Mouse (Mus musculus): Measurements from ENCODE around the gene Afmid. TPM values are rescaled to one million over a fixed set of nuclear protein-coding genes. Genes with fewer than 3 reads are reported as not detected.

Afmid gene
- polyA plus RNA-seq (2017; shearing (Covaris generic)) = 25.4 TPM

DNA sequence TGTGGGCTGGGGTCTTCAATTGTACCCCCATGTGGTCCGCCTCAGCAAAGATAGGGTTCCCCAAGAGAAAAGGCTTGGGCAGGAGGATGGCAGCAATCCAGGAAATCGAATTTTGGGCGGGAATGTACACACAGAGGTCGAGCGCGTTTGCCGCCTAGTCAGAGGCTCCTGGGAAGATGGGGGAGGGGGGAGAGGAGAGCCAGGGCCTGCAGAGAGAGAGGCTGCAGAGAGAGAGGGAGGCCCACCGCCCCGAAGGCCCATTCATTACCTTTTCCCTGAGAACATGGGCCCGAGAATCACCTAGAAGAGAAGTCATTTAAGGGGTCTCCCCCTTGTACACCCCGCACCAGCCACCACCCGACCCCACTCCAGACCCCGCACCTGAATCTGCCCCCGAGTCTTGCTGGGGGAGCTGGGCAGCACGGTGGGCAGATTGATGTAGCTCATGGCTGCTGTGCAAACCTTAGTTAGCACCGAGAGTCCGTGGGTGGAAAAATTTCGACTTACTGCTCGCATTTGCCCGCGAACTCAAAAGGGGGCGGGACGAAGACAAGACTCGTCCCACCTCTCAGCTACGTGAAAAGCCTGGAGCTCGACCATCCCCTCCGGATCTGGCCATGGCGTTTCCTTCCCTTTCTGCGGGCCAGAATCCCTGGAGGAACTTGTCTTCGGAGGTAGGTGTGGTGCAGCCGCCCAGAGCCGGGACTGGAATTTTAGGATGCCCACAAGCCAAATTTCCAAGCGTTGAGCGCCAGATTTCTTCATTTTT, at the start of gene Afmid, which contains the start of gene Tk1:
TSS of gene Afmid (plus strand) at position 592 of the 769 bp plus-strand sequence.
TSS of gene Tk1 (minus strand) at position 760 of the 769 bp plus-strand sequence.

DNA sequence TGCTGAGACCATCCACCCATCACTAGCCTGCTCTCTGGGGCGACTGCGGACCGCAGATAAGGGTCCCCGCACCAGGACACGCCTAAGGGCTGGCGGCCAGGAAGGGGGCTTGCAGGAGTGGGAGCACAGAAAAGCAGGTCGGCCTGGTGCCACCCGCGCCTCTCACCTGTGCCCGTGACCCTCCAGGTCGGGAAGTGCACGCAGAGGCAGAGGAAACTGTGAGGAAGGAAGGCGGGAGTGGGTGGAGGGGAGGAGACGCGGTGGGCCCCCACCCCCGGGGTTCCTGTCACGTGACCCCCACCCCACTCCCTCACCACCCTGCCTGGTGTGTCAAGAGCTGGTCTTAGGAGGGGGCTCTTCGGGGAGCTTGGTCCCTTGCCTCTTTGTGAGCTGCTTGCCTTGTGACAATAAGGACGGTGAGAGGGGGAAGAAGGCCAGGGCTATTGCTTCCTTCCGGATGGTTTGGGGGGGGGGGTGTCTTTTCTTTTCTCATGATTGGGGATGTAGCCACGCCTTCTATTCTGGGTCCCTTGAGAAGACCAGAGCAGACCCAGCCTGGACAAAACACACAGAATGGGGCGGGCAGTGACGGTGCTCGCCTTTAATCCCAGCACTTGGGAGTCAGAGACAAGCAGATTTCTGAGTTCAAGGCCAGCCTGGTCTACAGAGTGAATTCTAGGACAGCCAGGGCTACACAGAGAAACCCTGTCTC, 43.6 kb upstream of the Afmid start, which contains the start of the genes Tmc8 and Tmc6:
TSS of gene Tmc8 (plus strand) at position 84 of the 712 bp plus-strand sequence.
TSS of gene Tmc6 (minus strand) at position 206 of the 712 bp plus-strand sequence.

DNA sequence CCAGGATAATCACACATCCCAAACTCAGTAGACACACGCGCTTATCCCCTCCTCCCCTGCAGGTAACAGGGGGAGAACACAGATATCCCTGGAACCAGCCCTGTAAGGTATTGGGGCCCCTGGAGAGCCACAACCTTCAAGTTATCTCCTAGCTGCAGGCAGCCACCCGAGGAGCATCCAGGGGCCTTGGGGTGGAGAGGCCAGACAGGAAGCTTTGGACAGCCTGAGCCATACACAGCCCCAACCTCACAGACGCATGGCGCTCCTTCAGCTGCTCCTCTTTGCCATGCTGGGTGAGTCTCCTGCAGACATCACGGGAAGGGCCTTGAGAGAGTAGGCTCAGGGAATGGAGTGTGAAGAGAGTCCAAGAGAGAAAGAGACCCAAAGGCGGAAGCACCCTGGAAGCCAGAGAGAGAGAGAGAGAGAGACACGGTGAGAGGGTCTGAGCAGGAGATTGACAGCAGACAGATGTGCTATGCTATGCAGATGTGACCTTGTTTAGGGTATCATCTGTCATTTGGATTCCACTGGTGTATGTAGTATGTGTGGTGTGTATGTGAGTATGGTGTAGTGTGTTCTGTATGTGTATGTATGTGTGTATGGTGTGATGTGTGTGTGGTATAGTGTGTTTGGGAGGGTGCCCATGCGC, 28.1 kb upstream of the Afmid start, which contains the start of gene 6030468B19Rik:
TSS of gene 6030468B19Rik (plus strand) at position 150 of the 649 bp plus-strand sequence.

DNA sequence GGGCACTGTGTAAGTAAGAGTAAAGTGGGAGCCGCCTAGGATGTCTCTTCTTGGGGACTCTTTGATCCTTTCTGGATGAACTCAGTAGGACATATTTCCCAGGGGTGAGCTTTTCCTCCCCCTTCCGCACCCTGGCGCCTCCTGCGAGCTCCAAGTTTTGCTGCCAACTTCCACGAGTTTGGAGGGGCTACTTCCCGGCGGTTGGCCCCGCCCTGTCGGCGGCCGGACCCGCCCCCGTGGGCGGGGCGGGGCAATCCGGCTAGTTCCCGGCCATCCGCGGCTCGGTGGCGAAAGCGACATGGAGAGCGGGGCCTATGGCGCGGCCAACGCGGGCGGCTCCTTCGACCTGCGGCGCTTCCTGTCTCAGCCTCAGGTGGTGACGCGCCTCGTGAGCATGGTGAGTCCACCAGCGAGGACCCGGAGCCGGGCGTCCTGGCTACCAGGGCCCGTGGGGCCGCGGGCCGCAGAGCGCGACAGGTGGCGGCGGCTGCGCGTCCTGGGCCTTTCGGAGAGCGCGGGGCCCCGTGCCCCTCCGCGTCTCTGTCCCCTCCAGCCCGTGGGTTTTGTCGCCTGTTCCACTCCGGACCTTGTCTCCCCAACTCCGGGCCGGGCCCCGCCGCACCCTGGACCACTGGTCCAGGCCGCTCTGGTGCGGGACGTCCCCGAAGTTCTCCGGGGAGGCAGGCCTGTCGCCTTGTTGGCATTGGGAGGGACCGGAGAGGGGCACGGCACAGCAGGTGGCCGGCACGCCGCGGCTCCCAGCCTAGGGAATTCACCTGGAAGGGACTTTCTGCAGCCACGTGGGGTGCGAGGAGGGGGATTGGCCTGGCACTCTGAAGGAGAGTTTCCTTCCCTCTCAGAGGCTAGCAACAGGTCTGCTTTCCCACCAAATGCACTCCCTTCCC, 16.1 kb upstream of the Afmid start, which contains the start of the genes Gm20708 and Syngr2:
TSS of gene Gm20708 (plus strand) at position 262 of the 905 bp plus-strand sequence.
TSS of gene Syngr2 (plus strand) at position 262 of the 905 bp plus-strand sequence.

DNA sequence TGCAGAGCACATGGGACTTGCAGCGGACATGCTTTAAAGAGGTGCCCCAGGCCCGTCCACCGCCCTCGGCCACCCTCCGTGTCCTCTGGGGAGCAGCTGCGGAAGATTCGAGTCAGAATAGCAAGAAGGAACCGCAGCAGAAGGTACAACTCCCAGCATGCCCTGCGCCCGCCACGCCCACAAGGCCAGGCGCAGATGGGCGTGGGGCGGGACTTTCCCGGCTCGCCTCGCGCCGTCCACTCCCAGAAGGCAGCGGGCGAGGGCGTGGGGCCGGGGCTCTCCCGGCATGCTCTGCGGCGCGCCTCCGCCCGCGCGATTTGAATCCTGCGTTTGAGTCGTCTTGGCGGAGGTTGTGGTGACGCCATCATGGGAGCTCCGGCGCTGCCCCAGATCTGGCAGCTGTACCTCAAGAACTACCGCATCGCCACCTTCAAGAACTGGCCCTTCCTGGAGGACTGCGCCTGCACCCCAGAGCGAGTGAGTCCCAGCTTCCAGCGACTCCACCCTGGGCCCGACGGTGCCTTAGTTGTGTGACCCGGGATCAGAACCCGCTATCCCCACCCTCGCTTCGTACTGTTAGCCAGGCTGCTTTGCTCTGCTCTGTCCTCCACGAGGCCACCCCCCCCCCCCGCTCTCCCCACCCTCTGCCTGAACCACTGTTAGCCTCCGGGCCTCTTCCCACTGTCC, 23.4 kb downstream of the Afmid start, which contains the start of gene Birc5:
TSS of gene Birc5 (plus strand) at position 267 of the 687 bp plus-strand sequence.

DNA sequence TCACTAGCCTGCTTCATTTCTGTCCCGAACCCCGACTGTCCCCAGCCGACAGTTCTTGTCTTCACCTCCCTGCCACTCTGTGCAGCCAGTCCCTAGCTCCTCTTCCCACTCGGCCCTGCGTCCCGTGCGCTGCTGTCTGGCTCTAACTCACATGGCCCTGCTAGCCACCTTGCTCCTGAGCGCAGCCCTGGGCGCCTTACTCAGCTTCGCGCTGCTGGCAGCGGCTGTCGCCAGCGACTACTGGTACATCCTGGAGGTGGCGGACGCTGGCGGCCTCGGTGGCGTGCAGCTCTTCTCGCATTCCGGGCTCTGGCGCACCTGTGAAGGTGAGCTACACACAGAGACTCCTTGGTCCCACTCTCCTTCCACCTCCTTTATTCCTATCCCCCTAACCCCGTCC, 34.9 kb downstream of the Afmid start, which contains the start of gene Tmem235:
TSS of gene Tmem235 (plus strand) at position 152 of the 400 bp plus-strand sequence.

DNA sequence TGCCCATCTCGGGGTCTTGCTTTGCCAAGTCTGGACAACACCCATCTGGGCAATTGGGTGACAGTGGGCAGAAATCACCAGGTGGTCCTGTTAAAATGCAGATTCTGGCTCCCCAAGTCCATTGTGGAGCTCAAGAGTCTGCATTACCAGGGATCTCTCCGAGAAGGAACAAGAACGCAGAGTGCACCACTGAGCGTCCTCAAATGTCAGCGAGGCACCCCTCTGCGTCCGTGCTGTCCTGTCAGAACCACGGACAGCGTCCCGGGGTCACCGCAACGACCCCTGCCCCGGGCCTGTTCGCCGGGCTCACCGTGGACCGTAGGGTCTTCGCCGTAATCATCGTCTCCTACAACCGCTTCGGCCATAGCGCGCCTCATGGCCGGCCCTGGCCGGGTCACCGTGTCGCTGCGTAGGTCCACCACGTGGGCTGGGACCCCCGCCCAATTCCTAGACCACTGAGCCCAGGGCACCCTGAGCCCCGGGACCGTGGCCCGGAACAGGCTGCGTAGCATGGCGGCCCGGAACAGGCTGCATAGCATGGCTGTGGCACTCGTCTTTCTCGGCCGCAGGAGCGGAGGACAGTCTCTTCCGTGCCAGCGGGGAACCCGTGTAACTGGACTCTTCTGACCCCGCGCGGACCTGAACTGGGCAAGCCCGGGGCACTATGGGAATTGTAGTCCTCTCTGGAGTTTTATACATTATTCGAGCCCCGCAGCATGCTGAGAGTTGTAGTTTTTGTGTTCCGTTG, 47.3 kb downstream of the Afmid start, which contains the start of gene Tha1:
TSS of gene Tha1 (minus strand) at position 621 of the 748 bp plus-strand sequence.

Other genes starting within 250 kb of the Afmid start
- gene Tnrc6c, start 171.6 kb upstream of the Afmid start, polyA plus RNA-seq (2017; shearing (Covaris generic)) = 8.4 TPM
- gene Tmc8, start 43.8 kb upstream of the Afmid start, polyA plus RNA-seq (2017; shearing (Covaris generic)) = 144 TPM
- 164 TPM for gene Tmc6, start 43.7 kb upstream of the Afmid start, polyA plus RNA-seq (2017; shearing (Covaris generic))
- gene 6030468B19Rik, start 28.3 kb upstream of the Afmid start, polyA plus RNA-seq (2017; shearing (Covaris generic)) = not detected
- gene Gm20708, start 16.3 kb upstream of the Afmid start, polyA plus RNA-seq (2017; shearing (Covaris generic)) = 4.7 TPM
- 194 TPM for gene Syngr2, start 16.3 kb upstream of the Afmid start, polyA plus RNA-seq (2017; shearing (Covaris generic))
- 37.5 TPM for gene Tk1, start 168 bp downstream of the Afmid start, polyA plus RNA-seq (2017; shearing (Covaris generic))
- gene Birc5, start 23.3 kb downstream of the Afmid start, polyA plus RNA-seq (2017; shearing (Covaris generic)) = 26.0 TPM
- not detected for gene Tmem235, start 34.8 kb downstream of the Afmid start, polyA plus RNA-seq (2017; shearing (Covaris generic))
- 20.2 TPM for gene Tha1, start 47.6 kb downstream of the Afmid start, polyA plus RNA-seq (2017; shearing (Covaris generic))
- 60.7 TPM for gene Socs3, start 144.1 kb downstream of the Afmid start, polyA plus RNA-seq (2017; shearing (Covaris generic))
- 36.6 TPM for gene Pgs1, start 160.4 kb downstream of the Afmid start, polyA plus RNA-seq (2017; shearing (Covaris generic))

All from activated CD4-positive, CD25-positive, alpha-beta regulatory T cell, adult 9 weeks (primary cell).